Mouse (Mus musculus) liver, embryonic 14.5 days (tissue): Measurements from ENCODE around the gene Ltc4s.

Source experiments
- CTCF ChIP-seq: IDR thresholded peaks from 2 replicates; pipeline ENCODE4 v1.5.1; 2016; ENCODE audit warnings: antibody characterized with exemption, low read depth, control low read depth
- EP300 ChIP-seq: IDR thresholded peaks from 2 replicates; pipeline ENCODE4 v1.6.1; 2016; ENCODE audit warnings: antibody characterized with exemption, low read depth

DNA sequence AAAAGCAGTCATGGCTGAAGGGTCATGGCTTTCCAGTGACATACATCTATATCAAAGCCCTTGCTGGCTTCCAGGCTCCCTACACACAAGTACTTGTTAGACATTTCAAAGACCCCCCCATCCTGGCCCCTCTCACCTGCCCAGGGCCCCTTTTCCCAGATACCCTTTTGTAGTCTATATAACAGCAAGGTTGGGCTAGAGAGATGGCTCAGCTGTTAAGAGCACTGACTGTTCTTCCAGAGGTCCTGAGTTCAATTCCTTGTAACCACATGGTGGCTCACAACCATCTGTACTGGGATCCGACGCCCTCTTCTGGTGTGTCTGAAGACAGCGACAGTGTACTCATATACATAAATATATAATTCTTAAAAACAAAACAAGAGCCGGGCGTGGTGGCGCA, 23.8 kb downstream of the Ltc4s start:
- TF ChIP-seq CTCF (no peak), EP300 (no peak)
